Mouse (Mus musculus): ENCODE data around the gene Capzb. TPM values are rescaled to one million over a fixed set of nuclear protein-coding genes. Genes with fewer than 3 reads are reported as not detected.
A peak's percentile ranks its signal among the peaks of the same experiment; 100 is the strongest.

Capzb gene
- total and polyA plus RNA-seq, 2 experiments: 51.4 to 52.6 TPM

GRCm38 (mm10) chr4:139196464-139196863, 3.8 kb downstream of the Capzb start:
- Histone ChIP-seq H3K4me1 (ENCODE audit: control insufficient read depth, insufficient read depth, low read length) (peaks cover 50% of the 10 kb centered on the region), H3K4me3 (ENCODE audit: insufficient read depth, low read depth, low read length) (no peak overlapping the region), H3K27me3 (ENCODE audit: control insufficient read depth, insufficient read depth, low read length) (no peaks in the 10 kb centered on the region), H3K79me2 (ENCODE audit: control insufficient read depth, insufficient read depth, low read length) (peaks cover 77% of the 10 kb centered on the region), H3K9ac (ENCODE audit: low read depth, low read length) (no peak overlapping the region), H3K36me3 (ENCODE audit: control insufficient read depth, insufficient read depth, low read length) (no peaks in the 10 kb centered on the region), H3K27ac (replicated peaks; ENCODE audit: insufficient read depth, low read depth, low read length) (peak overlapping the region; percentile 4; the same call in 1 of the 2 replicates)
- DNase-seq (ENCODE audit: extremely low read depth, low read depth, low spot score): no peak
- TF ChIP-seq CTCF (IDR thresholded peaks at IDR 0.05; ENCODE audit: low read depth, low read length) (no peak), POLR2A (IDR thresholded peaks at IDR 0.05; ENCODE audit: extremely low read depth, insufficient read depth, low read length) (no peak)
- WGBS: 80% methylated on average over 6 of the region's 6 CpGs

DNA sequence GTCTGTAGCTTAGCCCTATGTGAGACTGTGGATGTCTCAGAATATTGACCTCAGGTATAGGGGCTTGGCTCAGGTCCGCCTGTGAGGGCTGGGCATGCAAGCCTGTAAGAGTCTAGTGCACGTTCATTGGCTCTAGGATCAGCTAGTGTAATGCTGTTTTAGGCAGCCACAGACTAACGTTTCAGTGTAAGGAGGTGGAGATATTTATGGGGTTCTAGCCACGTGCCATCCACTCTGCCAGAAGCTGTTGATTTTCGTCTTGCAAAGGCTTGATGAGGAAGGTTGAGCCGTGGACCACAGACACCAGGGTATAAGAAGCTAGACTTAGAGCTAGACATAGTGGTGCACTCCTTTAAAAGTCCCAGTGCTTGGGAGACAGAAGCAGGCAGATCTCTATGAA, 4.2 kb downstream of the Capzb start:
- H3K9ac ChIP-seq (ENCODE audit: low read depth, low read length): no peak overlapping the region
- H3K36me3 ChIP-seq (ENCODE audit: control insufficient read depth, insufficient read depth, low read length): no peaks in the 10 kb centered on the region
- H3K79me2 ChIP-seq (ENCODE audit: control insufficient read depth, insufficient read depth, low read length): peaks cover 82% of the 10 kb centered on the region
- H3K27me3 ChIP-seq (ENCODE audit: control insufficient read depth, insufficient read depth, low read length): no peaks in the 10 kb centered on the region
- DNase-seq (ENCODE audit: extremely low read depth, low read depth, low spot score): no peak
- WGBS: 70% methylated on average over 6 of the region's 6 CpGs
- no peak overlapping the region for H3K4me3 ChIP-seq (ENCODE audit: insufficient read depth, low read depth, low read length)
- TF ChIP-seq POLR2A (IDR thresholded peaks at IDR 0.05; ENCODE audit: extremely low read depth, insufficient read depth, low read length) (no peak), CTCF (IDR thresholded peaks at IDR 0.05; ENCODE audit: low read depth, low read length) (no peak)
- H3K27ac ChIP-seq (replicated peaks; ENCODE audit: insufficient read depth, low read depth, low read length): peak overlapping the region; percentile 47; the same call in 1 of the 2 replicates
- H3K4me1 ChIP-seq (ENCODE audit: control insufficient read depth, insufficient read depth, low read length): peaks cover 50% of the 10 kb centered on the region

- 71% methylated on average over 5 of the region's 5 CpGs for WGBS
- Histone ChIP-seq H3K27ac (replicated peaks; ENCODE audit: insufficient read depth, low read depth, low read length) (peak overlapping the region; percentile 47), H3K4me1 (ENCODE audit: control insufficient read depth, insufficient read depth, low read length) (peaks cover 50% of the 10 kb centered on the region), H3K27me3 (ENCODE audit: control insufficient read depth, insufficient read depth, low read length) (no peaks in the 10 kb centered on the region), H3K9ac (ENCODE audit: low read depth, low read length) (no peak overlapping the region; the same call in 1 of the 2 replicates), H3K4me3 (ENCODE audit: insufficient read depth, low read depth, low read length) (no peak overlapping the region), H3K79me2 (ENCODE audit: control insufficient read depth, insufficient read depth, low read length) (peaks cover 85% of the 10 kb centered on the region), H3K36me3 (ENCODE audit: control insufficient read depth, insufficient read depth, low read length) (no peaks in the 10 kb centered on the region)
- TF ChIP-seq CTCF (IDR thresholded peaks at IDR 0.05; ENCODE audit: low read depth, low read length) (no peak), POLR2A (IDR thresholded peaks at IDR 0.05; ENCODE audit: extremely low read depth, insufficient read depth, low read length) (no peak)
- DNase-seq (ENCODE audit: extremely low read depth, low read depth, low spot score): no peak
Measured at GRCm38 (mm10) chr4:139197453-139197852, 4.8 kb downstream of the Capzb start.

DNA sequence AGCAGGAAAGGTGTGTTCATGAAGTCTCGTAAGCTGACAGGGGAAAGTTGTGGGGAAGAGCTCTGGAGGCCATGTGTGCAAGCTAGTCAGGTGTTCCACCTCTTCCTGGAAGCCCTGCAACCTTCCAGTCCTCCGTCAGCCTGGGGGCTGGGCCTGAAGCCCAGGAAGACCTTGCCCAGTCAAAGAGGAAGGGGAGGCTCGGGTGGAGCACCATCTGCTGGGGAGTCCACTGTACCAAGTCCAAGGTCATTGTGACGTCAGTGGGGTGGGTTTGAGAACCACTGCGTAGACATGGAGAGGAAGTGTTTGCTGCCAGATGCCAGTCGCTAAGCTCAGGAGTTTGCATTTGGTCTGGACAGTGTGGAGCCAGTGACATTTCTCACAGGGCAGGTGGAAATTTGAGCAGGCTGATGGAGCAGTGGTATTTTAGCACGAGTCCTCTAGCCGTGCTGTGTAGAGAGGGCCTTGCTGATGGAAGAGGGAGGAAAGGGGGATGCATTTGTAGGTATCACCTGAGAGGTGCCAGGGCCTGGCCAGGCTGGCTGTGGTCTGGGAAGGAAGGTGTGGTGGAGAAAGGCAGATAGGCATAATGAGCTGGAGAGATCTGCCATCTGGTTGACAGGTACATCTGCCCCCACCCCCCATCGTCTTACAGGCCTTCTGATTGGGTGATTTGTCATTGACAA, 5.4 kb downstream of the Capzb start:
- peak; percentile 79 for DNase-seq (ENCODE audit: extremely low read depth, low read depth, low spot score)
- no peak for TF ChIP-seq CTCF (IDR thresholded peaks at IDR 0.05; ENCODE audit: low read depth, low read length)
- no peaks in the 10 kb centered on the region for H3K27me3 ChIP-seq (ENCODE audit: control insufficient read depth, insufficient read depth, low read length)
- no peak overlapping the region; the same call in 1 of the 2 replicates for H3K9ac ChIP-seq (ENCODE audit: low read depth, low read length)
- 17% methylated on average over 9 of the region's 9 CpGs for WGBS
- peaks cover 50% of the 10 kb centered on the region for H3K4me1 ChIP-seq (ENCODE audit: control insufficient read depth, insufficient read depth, low read length)
- no peaks in the 10 kb centered on the region for H3K36me3 ChIP-seq (ENCODE audit: control insufficient read depth, insufficient read depth, low read length)
- peak overlapping the region; percentile 50 for H3K27ac ChIP-seq (replicated peaks; ENCODE audit: insufficient read depth, low read depth, low read length)
- H3K4me3 ChIP-seq (ENCODE audit: insufficient read depth, low read depth, low read length): no peak overlapping the region
- peaks cover 84% of the 10 kb centered on the region for H3K79me2 ChIP-seq (ENCODE audit: control insufficient read depth, insufficient read depth, low read length)

GRCm38 (mm10) chr4:139199126-139199525, 6.4 kb downstream of the Capzb start:
- H3K79me2 ChIP-seq (ENCODE audit: control insufficient read depth, insufficient read depth, low read length): peaks cover 82% of the 10 kb centered on the region
- no peaks in the 10 kb centered on the region for H3K27me3 ChIP-seq (ENCODE audit: control insufficient read depth, insufficient read depth, low read length)
- H3K9ac ChIP-seq (ENCODE audit: low read depth, low read length): no peak overlapping the region
- peaks cover 48% of the 10 kb centered on the region for H3K4me1 ChIP-seq (ENCODE audit: control insufficient read depth, insufficient read depth, low read length)
- DNase-seq (ENCODE audit: extremely low read depth, low read depth, low spot score): no peak
- H3K36me3 ChIP-seq (ENCODE audit: control insufficient read depth, insufficient read depth, low read length): no peaks in the 10 kb centered on the region
- peak overlapping the region; percentile 12 for H3K27ac ChIP-seq (replicated peaks; ENCODE audit: insufficient read depth, low read depth, low read length)
- TF ChIP-seq CTCF (IDR thresholded peaks at IDR 0.05; ENCODE audit: low read depth, low read length) (no peak), POLR2A (IDR thresholded peaks at IDR 0.05; ENCODE audit: extremely low read depth, insufficient read depth, low read length) (no peak)
- no peak overlapping the region for H3K4me3 ChIP-seq (ENCODE audit: insufficient read depth, low read depth, low read length)
- 79% methylated on average over 9 of the region's 9 CpGs for WGBS

GRCm38 (mm10) chr4:139199703-139200340, 7.1 kb downstream of the Capzb start:
- H3K9ac ChIP-seq (ENCODE audit: low read depth, low read length): no peak overlapping the region
- WGBS: 83% methylated on average over 8 of the region's 8 CpGs

More at GRCm38 (mm10) chr4:139199703-139200340, 7.1 kb downstream of the Capzb start:
- DNase-seq (ENCODE audit: extremely low read depth, low read depth, low spot score): no peak
- Histone ChIP-seq H3K27me3 (ENCODE audit: control insufficient read depth, insufficient read depth, low read length) (no peaks in the 10 kb centered on the region), H3K36me3 (ENCODE audit: control insufficient read depth, insufficient read depth, low read length) (no peaks in the 10 kb centered on the region), H3K4me1 (ENCODE audit: control insufficient read depth, insufficient read depth, low read length) (peaks cover 42% of the 10 kb centered on the region), H3K4me3 (ENCODE audit: insufficient read depth, low read depth, low read length) (no peak overlapping the region), H3K27ac (replicated peaks; ENCODE audit: insufficient read depth, low read depth, low read length) (peak overlapping the region; percentile 12), H3K79me2 (ENCODE audit: control insufficient read depth, insufficient read depth, low read length) (peaks cover 78% of the 10 kb centered on the region)
- TF ChIP-seq CTCF (IDR thresholded peaks at IDR 0.05; ENCODE audit: low read depth, low read length): no peak
- TF ChIP-seq POLR2A (IDR thresholded peaks at IDR 0.05; ENCODE audit: extremely low read depth, insufficient read depth, low read length): no peak
